Mouse (Mus musculus) kidney, adult 2 months (tissue): ENCODE results near the gene Krt6a. TPM values are rescaled to one million over a fixed set of nuclear protein-coding genes. Genes with fewer than 3 reads are reported as not detected.
"Not testable (repeated sequence)": the region's sequence is repeated elsewhere in the genome, so short reads cannot be mapped to it uniquely, and the experiment has no call there.

Source experiments
- DNase-seq: peaks from one replicate; pipeline ENCODE4 v3.0.0; 2021
- H3K27ac ChIP-seq: fragments of 200-500 bp; 2 replicates; pipeline ENCODE4 v1.5.1; 2012; ENCODE audit warnings: low read depth, low read length, control low read depth, inconsistent platforms; ENCODE audit not compliant: insufficient read depth
- H3K27me3 ChIP-seq: fragments of 200-500 bp; replicated peaks from 2 replicates; pipeline ENCODE4 v1.6.1; 2012; ENCODE audit warnings: mild to moderate bottlenecking, moderate library complexity, low read length, inconsistent platforms; ENCODE audit not compliant: control insufficient read depth, insufficient read depth
- H3K36me3 ChIP-seq: fragments of 200-500 bp; 2 replicates; pipeline ENCODE4 v1.6.1; 2012; ENCODE audit warnings: mild to moderate bottlenecking, moderate library complexity, low read length, inconsistent platforms; ENCODE audit not compliant: control insufficient read depth, insufficient read depth
- H3K4me1 ChIP-seq: fragments of 200-500 bp; 2 replicates; pipeline ENCODE4 v1.6.1; 2011; ENCODE audit warnings: low read length; ENCODE audit not compliant: control insufficient read depth, insufficient read depth
- H3K4me3 ChIP-seq: fragments of 200-500 bp; 2 replicates; pipeline ENCODE4 v1.5.1; 2011; ENCODE audit warnings: mild to moderate bottlenecking, low read depth, low read length, control low read depth; ENCODE audit not compliant: insufficient read depth
- CTCF ChIP-seq: fragments of 200-500 bp; conservative IDR thresholded peaks from 2 replicates; pipeline ENCODE4 v1.5.1; 2011; ENCODE audit warnings: low read depth, mild to moderate bottlenecking, control low read depth, low read length, moderate library complexity, mixed read lengths; ENCODE audit not compliant: insufficient read depth, insufficient read length
- POLR2A ChIP-seq: fragments of 200-500 bp; IDR thresholded peaks from one replicate; pipeline ENCODE4 v1.6.1; 2011; ENCODE audit warnings: low read depth, low read length, control low read depth
- WGBS: fragments of 180-500 bp; shearing (Covaris S2); methylation state at CpG from one replicate; pipeline ENCODE4 v1.1.7; 2018; 5-methylcytosine and 5-hydroxymethylcytosine counted together
- polyA plus RNA-seq: library from polyadenylated mRNA; depleted of rRNA; stranded (reverse); fragments of >200 nt; gene quantifications from 2 replicates; pipeline ENCODE4 v1.2.3, GENCODE M21; 2012

The Krt6a gene
- polyA plus RNA-seq, 1 experiment, result not detected

- no peak for DNase-seq
- no peaks in the 10 kb centered on the region for H3K27me3 ChIP-seq
- WGBS, result 53% methylated on average over 3 of the region's 3 CpGs
- H3K36me3 ChIP-seq, result no peaks in the 10 kb centered on the region
- no peak overlapping the region for H3K4me3 ChIP-seq
- TF ChIP-seq POLR2A (no peak), CTCF (no peak)
- H3K4me1 ChIP-seq, result no peaks in the 10 kb centered on the region
- no peak overlapping the region for H3K27ac ChIP-seq
Measured at GRCm38 (mm10) chr15:101699192-101699591, 5.1 kb upstream of the Krt6a start.

- Histone ChIP-seq H3K4me1 (no peaks in the 10 kb centered on the region), H3K36me3 (no peaks in the 10 kb centered on the region), H3K27me3 (no peaks in the 10 kb centered on the region), H3K27ac (no peak overlapping the region), H3K4me3 (no peak overlapping the region)
- 55% methylated on average over 8 of the region's 8 CpGs for WGBS
- DNase-seq, result no peak
- TF ChIP-seq POLR2A (no peak), CTCF (no peak)
Measured at GRCm38 (mm10) chr15:101697326-101698188, 3.5 kb upstream of the Krt6a start.

GRCm38 (mm10) chr15:101690460-101690859 lies 3.6 kb downstream of the Krt6a start:
- DNase-seq, H3K27me3 ChIP-seq, H3K27ac ChIP-seq, H3K4me3 ChIP-seq, H3K4me1 ChIP-seq, H3K36me3 ChIP-seq: not testable (repeated sequence)
- 45% methylated on average over 5 of the region's 5 CpGs for WGBS

- H3K27me3 ChIP-seq, result no peaks in the 10 kb centered on the region; the same call in 1 of the 2 replicates
- no peak for DNase-seq
- H3K36me3 ChIP-seq, result no peaks in the 10 kb centered on the region
- H3K27ac ChIP-seq, result no peak overlapping the region
- TF ChIP-seq CTCF, result no peak
- no peak for TF ChIP-seq POLR2A
- H3K4me1 ChIP-seq, result no peaks in the 10 kb centered on the region
- no peak overlapping the region for H3K4me3 ChIP-seq
- 74% methylated on average over 2 of the region's 2 CpGs for WGBS
Measured at GRCm38 (mm10) chr15:101688161-101688560, 5.9 kb downstream of the Krt6a start.

GRCm38 (mm10) chr15:101680187-101680586 lies 13.9 kb downstream of the Krt6a start, which contains the start of gene Krt6b:
Krt6b (minus strand) TSS chr15:101680287.
- H3K4me1 ChIP-seq, result no peaks in the 10 kb centered on the region
- no peaks in the 10 kb centered on the region for H3K27me3 ChIP-seq
- no peaks in the 10 kb centered on the region for H3K36me3 ChIP-seq
- TF ChIP-seq CTCF (no peak), POLR2A (no peak)
- H3K27ac ChIP-seq, result no peak within 1 kb of the TSS
- DNase-seq, result no peak
- 94% methylated on average over 2 of the region's 2 CpGs for WGBS
- no peak within 1 kb of the TSS for H3K4me3 ChIP-seq

GRCm38 (mm10) chr15:101675978-101676377 lies 18.1 kb downstream of the Krt6a start:
- no peaks in the 10 kb centered on the region for H3K36me3 ChIP-seq
- no peak for TF ChIP-seq CTCF
- no peak for TF ChIP-seq POLR2A
- H3K4me3 ChIP-seq, result no peak overlapping the region
- no peaks in the 10 kb centered on the region for H3K27me3 ChIP-seq
- 70% methylated on average over 1 of the region's 1 CpGs for WGBS
- no peak for DNase-seq
- H3K4me1 ChIP-seq, result no peaks in the 10 kb centered on the region
- no peak overlapping the region for H3K27ac ChIP-seq

GRCm38 (mm10) chr15:101652736-101653265 lies 41.3 kb downstream of the Krt6a start:
- WGBS, result 86% methylated on average over 5 of the region's 5 CpGs
- TF ChIP-seq CTCF (no peak), POLR2A (no peak)
- Histone ChIP-seq H3K27ac (no peak overlapping the region), H3K27me3 (no peaks in the 10 kb centered on the region), H3K4me3 (no peak overlapping the region), H3K4me1 (no peaks in the 10 kb centered on the region), H3K36me3 (no peaks in the 10 kb centered on the region)
- DNase-seq, result no peak
